Mouse (Mus musculus): ENCODE data around the gene 5730455P16Rik.

GRCm38 (mm10) chr11:80386790-80387189 is 9.0 kb upstream of the 5730455P16Rik start:
- TF ChIP-seq POLR2A (IDR thresholded peaks at IDR 0.05; ENCODE audit: extremely low read depth, insufficient read depth, low read length): no peak
- no peak for TF ChIP-seq CTCF (IDR thresholded peaks at IDR 0.05; ENCODE audit: extremely low read depth, insufficient read depth, low read length)
